Mouse (Mus musculus) neural tube, embryonic 10.5 days (tissue): Measurements from ENCODE around the gene 2610008E11Rik.
"Not testable (repeated sequence)": the region's sequence is repeated elsewhere in the genome, so short reads cannot be mapped to it uniquely, and the experiment has no call there.

Source experiments
- DNase-seq: peaks from one replicate; pipeline ENCODE4 v3.0.0-alpha.2; 2017; ENCODE audit warnings: low spot score; ENCODE audit errors: extremely low spot score

Gene 2610008E11Rik

DNA sequence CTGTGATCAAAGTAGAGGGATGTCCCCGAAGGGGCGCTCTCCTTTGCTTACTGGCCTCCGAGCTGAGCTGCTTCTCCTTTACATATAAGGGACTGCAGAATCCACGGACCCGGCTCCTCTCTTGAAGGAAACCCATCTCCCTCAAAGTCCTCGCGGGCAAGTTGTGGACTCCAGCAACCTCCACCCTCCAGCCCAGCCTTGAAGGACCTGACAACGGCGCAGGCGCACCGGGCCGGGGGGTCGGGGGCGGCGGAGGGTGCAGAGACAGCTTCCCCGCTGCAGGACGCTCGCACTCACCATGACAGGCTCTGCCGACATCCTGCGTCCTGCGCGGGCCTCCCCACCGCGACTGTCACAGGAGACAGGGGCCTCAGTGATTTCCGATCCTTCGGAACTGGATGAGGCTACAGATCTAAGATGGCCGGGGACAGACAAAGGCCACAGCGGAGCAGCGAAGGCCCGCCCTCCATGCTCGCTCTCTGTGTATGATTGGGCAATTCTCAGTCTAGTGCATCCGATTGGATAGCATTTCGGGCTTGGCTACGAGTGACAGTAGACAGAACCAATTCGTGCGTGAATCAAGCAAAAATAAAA, at the start of gene 2610008E11Rik:
Gene 2610008E11Rik (minus strand): TSS at position 440 of the 594 bp plus-strand sequence.
- peak; percentile 90 for DNase-seq

- DNase-seq: peak; percentile 49
Measured at GRCm38 (mm10) chr10:79116125-79116849, 18.9 kb upstream of the 2610008E11Rik start.

GRCm38 (mm10) chr10:79115085-79115484, 17.7 kb upstream of the 2610008E11Rik start:
- no peak for DNase-seq

- no peak for DNase-seq
Measured at GRCm38 (mm10) chr10:79110482-79110881, 13.1 kb upstream of the 2610008E11Rik start.

- no peak for DNase-seq
Measured at GRCm38 (mm10) chr10:79109156-79109555, 11.8 kb upstream of the 2610008E11Rik start.

DNA sequence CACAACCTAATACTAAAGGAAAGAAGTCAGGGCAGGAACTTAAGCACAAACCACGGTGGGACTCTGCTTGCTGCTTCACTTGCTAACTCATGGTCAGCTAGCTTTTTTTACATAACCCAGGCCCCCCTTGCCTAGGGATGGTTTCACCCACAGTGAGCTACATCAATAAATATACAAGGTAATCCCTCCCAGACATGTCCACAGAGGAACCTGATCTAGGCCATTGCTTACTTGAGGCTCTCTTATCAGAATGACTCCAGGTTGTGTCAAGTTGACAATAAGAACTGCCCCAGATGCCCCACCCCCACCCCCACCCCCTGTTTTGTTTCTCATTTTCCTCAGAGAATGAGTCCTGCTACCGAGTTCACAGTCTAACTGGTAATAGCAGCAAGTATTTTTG, 10.1 kb upstream of the 2610008E11Rik start:
- DNase-seq: no peak

DNA sequence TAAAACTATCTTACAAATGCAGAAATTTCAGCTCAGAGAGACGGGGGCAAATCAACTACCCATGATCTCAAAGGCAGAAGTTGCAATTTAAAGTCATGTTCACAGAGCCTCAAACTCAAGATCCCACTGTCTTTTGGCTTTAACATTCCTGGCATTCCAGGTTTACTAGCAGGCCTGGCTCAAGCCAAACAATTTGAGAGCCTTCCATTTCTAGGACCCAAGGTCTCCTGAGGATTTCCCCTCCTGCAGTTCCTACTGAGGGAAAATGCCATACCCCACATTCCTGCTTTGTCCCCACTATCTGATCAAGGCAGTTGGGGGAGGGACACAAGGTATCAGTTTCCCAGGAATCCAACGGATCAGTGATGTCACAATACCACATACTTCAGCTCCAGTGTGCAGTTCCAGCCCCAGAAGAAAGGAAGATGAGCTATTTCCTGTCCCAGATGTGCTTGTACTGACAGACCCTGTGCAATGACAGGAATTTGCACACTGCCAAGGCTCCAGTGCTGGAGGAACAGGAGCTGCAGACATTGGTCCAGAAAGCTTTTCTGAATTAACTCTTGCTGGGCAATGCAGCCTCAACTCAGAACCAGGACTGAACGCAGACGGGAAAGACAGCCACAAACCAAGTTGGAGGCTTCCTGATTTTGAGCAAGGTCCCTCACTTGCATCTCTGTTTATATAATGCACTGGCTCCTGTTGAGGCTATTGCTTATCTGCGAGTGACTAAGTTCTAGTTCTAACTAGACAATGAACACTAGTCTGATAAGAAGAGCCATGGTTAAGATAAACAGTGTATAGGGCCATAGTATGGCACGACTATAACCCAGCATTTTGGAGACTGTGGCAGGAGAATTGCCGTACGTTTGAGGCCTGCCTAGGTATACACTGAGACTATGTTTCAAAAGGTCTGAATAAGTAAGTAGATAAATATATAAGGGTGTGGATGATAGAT, 9.2 kb upstream of the 2610008E11Rik start:
- peak; percentile 17 for DNase-seq

- no peak for DNase-seq
Measured at GRCm38 (mm10) chr10:79096706-79097105, 694 bp downstream of the 2610008E11Rik start.

DNA sequence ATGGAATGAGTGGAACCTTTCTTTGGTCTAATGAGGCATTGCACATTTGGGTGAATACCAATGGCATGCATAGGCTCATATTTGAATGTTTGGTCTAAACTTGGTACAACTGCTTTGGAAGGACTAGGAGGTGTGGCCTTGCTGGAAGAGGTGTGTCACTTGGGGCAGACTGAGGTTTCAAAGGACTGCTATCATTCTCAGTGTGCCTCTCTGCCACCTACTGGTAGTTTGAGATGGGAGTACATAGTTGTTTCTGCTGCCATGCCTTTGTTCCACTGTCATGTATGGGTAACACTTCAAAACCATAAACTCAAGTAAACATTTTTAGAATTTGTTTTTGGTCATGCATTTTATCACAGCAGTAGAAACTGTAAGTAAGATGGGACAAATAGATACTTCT, 5.7 kb downstream of the 2610008E11Rik start:
- DNase-seq: no peak

- DNase-seq: no peak
Measured at GRCm38 (mm10) chr10:79089000-79089399, 8.4 kb downstream of the 2610008E11Rik start.

GRCm38 (mm10) chr10:79086577-79086976, 10.8 kb downstream of the 2610008E11Rik start:
- no peak for DNase-seq

DNA sequence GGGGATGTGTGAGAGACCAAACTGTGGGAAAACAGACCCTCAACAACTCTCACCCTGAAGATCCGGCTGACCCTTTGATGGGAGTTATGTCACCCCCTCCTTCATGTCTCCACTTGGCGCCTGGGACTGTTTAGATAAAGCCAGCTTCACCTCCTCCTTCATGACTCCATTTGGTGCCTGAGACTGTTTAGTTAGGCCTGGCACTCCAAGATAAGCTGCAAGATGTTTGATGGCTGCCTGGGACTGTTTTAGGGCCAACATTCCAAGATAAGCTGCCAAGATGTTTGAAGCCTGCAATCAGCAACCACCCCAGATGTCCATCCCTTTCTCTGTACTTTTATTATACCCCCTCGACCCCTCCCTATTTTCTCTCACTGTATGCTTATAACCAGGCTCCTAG, 40.0 kb downstream of the 2610008E11Rik start:
- not testable (repeated sequence) for DNase-seq

- DNase-seq: not testable (repeated sequence)
Measured at GRCm38 (mm10) chr10:79042457-79042856, 54.9 kb downstream of the 2610008E11Rik start.

DNA sequence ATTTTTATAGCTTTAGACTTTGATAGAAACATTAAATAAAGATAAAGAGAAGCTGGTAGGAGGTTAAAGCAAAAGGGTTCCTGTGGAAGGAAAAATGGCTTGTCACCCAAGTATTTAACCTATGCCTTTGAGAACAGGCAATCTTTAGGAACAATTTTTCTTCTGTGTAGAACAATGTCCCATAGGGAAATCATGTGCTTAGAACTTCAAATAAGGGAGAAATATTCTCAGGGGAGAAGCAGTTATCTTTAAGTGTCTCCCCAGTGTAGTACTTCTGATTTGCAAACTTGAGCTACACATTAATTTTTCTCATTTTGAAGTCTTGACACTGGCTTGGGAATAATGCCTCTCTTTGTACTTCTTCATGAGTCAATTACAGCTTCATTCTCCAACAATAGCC, 69.0 kb downstream of the 2610008E11Rik start, which contains the start of gene Olfr57:
Gene Olfr57 (plus strand): TSS at position 301 of the 400 bp plus-strand sequence.
- DNase-seq: no peak
